Mouse (Mus musculus) hindbrain, embryonic 11.5 days (tissue): ENCODE data around the gene Mindy3. TPM values are rescaled to one million over a fixed set of nuclear protein-coding genes. Genes with fewer than 3 reads are reported as not detected.

Experiments used
- ATAC-seq: fragments of 200-750 bp; cut with Nextera tagmentation; 2 replicates; pipeline ENCODE4 v1.8.0; 2017; ENCODE audit warnings: mild to moderate bottlenecking, moderate TSS enrichment, moderate library complexity; ENCODE audit not compliant: low FRiP score
- DNase-seq: peaks from one replicate; pipeline ENCODE4 v3.0.0-alpha.2; 2015; ENCODE audit warnings: low spot score
- H3K27ac ChIP-seq: fragments of 300-500 bp; sonication (generic); 2 replicates; pipeline ENCODE4 v1.5.1; 2014; ENCODE audit warnings: mild to moderate bottlenecking, low read depth, low read length
- H3K27me3 ChIP-seq: fragments of 300-500 bp; sonication (generic); 2 replicates; pipeline ENCODE4 v1.6.1; 2014; ENCODE audit warnings: mild to moderate bottlenecking, low read length, moderate library complexity, mixed read lengths; ENCODE audit not compliant: control insufficient read depth, insufficient read depth
- H3K36me3 ChIP-seq: fragments of 300-500 bp; sonication (generic); 2 replicates; pipeline ENCODE4 v1.6.1; 2014; ENCODE audit warnings: mild to moderate bottlenecking, low read length, moderate library complexity, mixed read lengths; ENCODE audit not compliant: control insufficient read depth, insufficient read depth
- H3K4me1 ChIP-seq: fragments of 300-500 bp; sonication (generic); replicated peaks from 2 replicates; pipeline ENCODE4 v1.6.1; 2014; ENCODE audit warnings: low read length, mixed read lengths; ENCODE audit not compliant: control insufficient read depth, insufficient read depth
- H3K4me2 ChIP-seq: fragments of 300-500 bp; sonication (generic); replicated peaks from 2 replicates; pipeline ENCODE4 v1.6.1; 2014; ENCODE audit warnings: mild to moderate bottlenecking, low read depth, low read length
- H3K4me3 ChIP-seq: fragments of 300-500 bp; sonication (generic); 2 replicates; pipeline ENCODE4 v1.5.1; 2014; ENCODE audit warnings: low read depth, low read length
- H3K9ac ChIP-seq: fragments of 300-500 bp; sonication (generic); 2 replicates; pipeline ENCODE4 v1.6.1; 2014; ENCODE audit warnings: low read depth, low read length
- H3K9me3 ChIP-seq: fragments of 300-500 bp; sonication (generic); 2 replicates; pipeline ENCODE4 v1.6.1; 2016; ENCODE audit warnings: low read length; ENCODE audit not compliant: control insufficient read depth
- WGBS: fragments of 180-500 bp; shearing (Covaris S2); extraction: QIAGEN DNeasy Blood & Tissue Kit; methylation state at CpG from one replicate; pipeline ENCODE4 v1.1.7; 2014; 5-methylcytosine and 5-hydroxymethylcytosine counted together
- polyA plus RNA-seq: library from polyadenylated mRNA; unstranded; fragments of >200 nt; fragmentation: Nextera tagmentation; extraction: Ambion mirVana; gene quantifications from 2 replicates; pipeline ENCODE4 v1.2.1, GENCODE M21; 2014

Mindy3 gene
- polyA plus RNA-seq, 1 experiment from 2014 or later: 53.8 TPM

GRCm38 (mm10) chr2:12325868-12326267, 93.4 kb downstream of the Mindy3 start:
- Histone ChIP-seq H3K9ac (no peak overlapping the region), H3K4me1 (no peaks in the 10 kb centered on the region; the same call in 1 of the 2 replicates), H3K27ac (no peak overlapping the region), H3K27me3 (no peaks in the 10 kb centered on the region), H3K36me3 (no peaks in the 10 kb centered on the region), H3K9me3 (no peaks in the 10 kb centered on the region), H3K4me2 (no peak overlapping the region), H3K4me3 (no peak overlapping the region)
- DNase-seq: no peak
- 79% methylated on average over 2 of the region's 2 CpGs for WGBS
- ATAC-seq: no peak

- no peaks in the 10 kb centered on the region for H3K9me3 ChIP-seq
- H3K4me1 ChIP-seq: no peaks in the 10 kb centered on the region; the same call in 1 of the 2 replicates
- WGBS: 94% methylated on average over 6 of the region's 6 CpGs
- H3K4me3 ChIP-seq: no peak overlapping the region
- no peak overlapping the region for H3K9ac ChIP-seq
- DNase-seq (no peak), ATAC-seq (no peak)
- H3K36me3 ChIP-seq: no peaks in the 10 kb centered on the region
- H3K27me3 ChIP-seq: no peaks in the 10 kb centered on the region
- H3K27ac ChIP-seq: no peak overlapping the region
- H3K4me2 ChIP-seq: no peak overlapping the region
Observed at GRCm38 (mm10) chr2:12325417-12325816, 93.9 kb downstream of the Mindy3 start.

- no peaks in the 10 kb centered on the region for H3K27me3 ChIP-seq
- no peaks in the 10 kb centered on the region for H3K4me1 ChIP-seq
- no peak overlapping the region for H3K27ac ChIP-seq
- no peaks in the 10 kb centered on the region for H3K36me3 ChIP-seq
- 90% methylated on average over 4 of the region's 4 CpGs for WGBS
- DNase-seq: no peak
- no peak overlapping the region for H3K4me2 ChIP-seq
- no peak overlapping the region for H3K9ac ChIP-seq
- ATAC-seq: no peak
- H3K9me3 ChIP-seq: no peaks in the 10 kb centered on the region
- H3K4me3 ChIP-seq: no peak overlapping the region
Observed at GRCm38 (mm10) chr2:12320914-12321313, 98.4 kb downstream of the Mindy3 start.

GRCm38 (mm10) chr2:12318715-12319114, 100.6 kb downstream of the Mindy3 start:
- WGBS: 94% methylated on average over 3 of the region's 3 CpGs
- Histone ChIP-seq H3K4me3 (no peak overlapping the region), H3K27ac (no peak overlapping the region), H3K9me3 (no peaks in the 10 kb centered on the region), H3K4me2 (no peak overlapping the region), H3K9ac (no peak overlapping the region), H3K36me3 (no peaks in the 10 kb centered on the region), H3K27me3 (no peaks in the 10 kb centered on the region), H3K4me1 (no peaks in the 10 kb centered on the region)
- DNase-seq (no peak), ATAC-seq (no peak)

GRCm38 (mm10) chr2:12318036-12318435, 101.2 kb downstream of the Mindy3 start:
- WGBS: 88% methylated on average over 4 of the region's 4 CpGs
- Histone ChIP-seq H3K4me2 (no peak overlapping the region), H3K27me3 (no peaks in the 10 kb centered on the region), H3K9me3 (no peaks in the 10 kb centered on the region), H3K4me3 (no peak overlapping the region), H3K36me3 (no peaks in the 10 kb centered on the region), H3K9ac (no peak overlapping the region), H3K27ac (no peak overlapping the region), H3K4me1 (no peaks in the 10 kb centered on the region)
- ATAC-seq (no peak), DNase-seq (no peak)

GRCm38 (mm10) chr2:12317343-12317742, 101.9 kb downstream of the Mindy3 start:
- no peak overlapping the region for H3K4me3 ChIP-seq
- WGBS: 89% methylated on average over 5 of the region's 5 CpGs
- H3K9me3 ChIP-seq: no peaks in the 10 kb centered on the region
- H3K9ac ChIP-seq: no peak overlapping the region
- DNase-seq (no peak), ATAC-seq (no peak)
- H3K27me3 ChIP-seq: no peaks in the 10 kb centered on the region
- no peak overlapping the region for H3K27ac ChIP-seq
- no peak overlapping the region for H3K4me2 ChIP-seq
- no peaks in the 10 kb centered on the region for H3K36me3 ChIP-seq
- H3K4me1 ChIP-seq: no peaks in the 10 kb centered on the region

GRCm38 (mm10) chr2:12316361-12316760, 102.9 kb downstream of the Mindy3 start:
- Histone ChIP-seq H3K9ac (no peak overlapping the region), H3K4me2 (no peak overlapping the region), H3K27ac (no peak overlapping the region), H3K4me1 (no peaks in the 10 kb centered on the region), H3K4me3 (no peak overlapping the region), H3K27me3 (no peaks in the 10 kb centered on the region), H3K9me3 (no peaks in the 10 kb centered on the region), H3K36me3 (no peaks in the 10 kb centered on the region)
- WGBS: 33% methylated on average over 7 of the region's 7 CpGs
- DNase-seq (no peak), ATAC-seq (no peak)

- no peak overlapping the region for H3K4me2 ChIP-seq
- DNase-seq (no peak), ATAC-seq (no peak)
- H3K9ac ChIP-seq: no peak overlapping the region
- no peaks in the 10 kb centered on the region for H3K4me1 ChIP-seq
- no peaks in the 10 kb centered on the region for H3K9me3 ChIP-seq
- H3K4me3 ChIP-seq: no peak overlapping the region
- 74% methylated on average over 6 of the region's 6 CpGs for WGBS
- H3K27ac ChIP-seq: no peak overlapping the region
- H3K36me3 ChIP-seq: no peaks in the 10 kb centered on the region
- no peaks in the 10 kb centered on the region for H3K27me3 ChIP-seq
Observed at GRCm38 (mm10) chr2:12314028-12314427, 105.2 kb downstream of the Mindy3 start.

- DNase-seq (no peak), ATAC-seq (no peak)
- H3K4me3 ChIP-seq: no peak overlapping the region
- H3K9ac ChIP-seq: no peak overlapping the region
- H3K4me2 ChIP-seq: no peak overlapping the region
- H3K9me3 ChIP-seq: no peaks in the 10 kb centered on the region
- no peaks in the 10 kb centered on the region for H3K27me3 ChIP-seq
- H3K36me3 ChIP-seq: no peaks in the 10 kb centered on the region
- no peak overlapping the region for H3K27ac ChIP-seq
- H3K4me1 ChIP-seq: no peaks in the 10 kb centered on the region
Observed at GRCm38 (mm10) chr2:12308466-12308865, 110.8 kb downstream of the Mindy3 start.
